Mouse (Mus musculus): ENCODE data around the gene Pus1. TPM values are rescaled to one million over a fixed set of nuclear protein-coding genes. Genes with fewer than 3 reads are reported as not detected.

The Pus1 gene
- total RNA-seq, 2 experiments from 2014 or later = 23.4 to 25.6 TPM

Other genes starting within 250 kb of the Pus1 start
- gene Galnt9, start 236.3 kb downstream of the Pus1 start, total RNA-seq (2021) = not detected
- 10 to 100 TPM; 19.3 to 21.0 TPM for gene Noc4l, start 127.2 kb downstream of the Pus1 start, total RNA-seq (2021)
- 10 to 100 TPM; 11.3 to 13.4 TPM for gene Ddx51, start 127.2 kb downstream of the Pus1 start, total RNA-seq (2021)
- 10 to 100 TPM; 64.1 to 67.5 TPM for gene Ep400, start 9.9 kb downstream of the Pus1 start, total RNA-seq (2021)
- 10 to 100 TPM; 49.8 to 51.1 TPM for gene Ulk1, start 29.4 kb upstream of the Pus1 start, total RNA-seq (2021)
- 10 to 100 TPM; 12.4 to 13.1 TPM for gene Hscb, start 59.1 kb upstream of the Pus1 start, total RNA-seq (2021)
- gene Chek2, start 59.3 kb upstream of the Pus1 start, total RNA-seq (2021) = 1 to 10 TPM; 5.9 to 6.4 TPM
- gene Ttc28, start 99.1 kb upstream of the Pus1 start, total RNA-seq (2021) = 10 to 100 TPM; 29.3 to 29.9 TPM